Mouse (Mus musculus) G1E (cell line): ENCODE measurements at regions not wholly inside any gene's neighbourhood (a gene's known extent, or its start where the extent isn't known, plus 50 kb on each side); places are given as distances from the start of the nearest gene placed in this dataset.

Experiments
- CTCF ChIP-seq: IDR thresholded peaks from 2 replicates; pipeline ENCODE4 v1.5.1; 2012; ENCODE audit warnings: low read depth, low read length, inconsistent platforms, mixed read lengths
- GATA1 ChIP-seq: IDR thresholded peaks from 2 replicates; pipeline ENCODE4 v1.6.1; 2012; ENCODE audit warnings: borderline replicate concordance, low read length, inconsistent platforms, mixed read lengths
- GATA2 ChIP-seq: IDR thresholded peaks from 2 replicates; pipeline ENCODE4 v1.6.1; 2012; ENCODE audit warnings: low read depth, low read length, inconsistent platforms, borderline replicate concordance
- POLR2AphosphoS5 ChIP-seq: IDR thresholded peaks from 2 replicates; pipeline ENCODE4 v1.6.1; 2012; ENCODE audit warnings: low read depth, low read length, inconsistent platforms; ENCODE audit not compliant: insufficient replicate concordance
- TAL1 ChIP-seq: conservative IDR thresholded peaks from 2 replicates; pipeline ENCODE4 v1.6.1; 2012; ENCODE audit warnings: low read depth, low read length, inconsistent platforms, mixed read lengths

- no peak for TF ChIP-seq CTCF
- TF ChIP-seq TAL1: no peak
- TF ChIP-seq GATA1: no peak
- TF ChIP-seq POLR2AphosphoS5: no peak
- no peak for TF ChIP-seq GATA2
Observed at GRCm38 (mm10) chr10:126734661-126735060, 166.5 kb downstream of the Atp23 start.
